Mouse (Mus musculus): ENCODE measurements around the gene Cox19.
"Not testable (repeated sequence)": the region's sequence is repeated elsewhere in the genome, so short reads cannot be mapped to it uniquely, and the experiment has no call there.

The Cox19 gene

DNA sequence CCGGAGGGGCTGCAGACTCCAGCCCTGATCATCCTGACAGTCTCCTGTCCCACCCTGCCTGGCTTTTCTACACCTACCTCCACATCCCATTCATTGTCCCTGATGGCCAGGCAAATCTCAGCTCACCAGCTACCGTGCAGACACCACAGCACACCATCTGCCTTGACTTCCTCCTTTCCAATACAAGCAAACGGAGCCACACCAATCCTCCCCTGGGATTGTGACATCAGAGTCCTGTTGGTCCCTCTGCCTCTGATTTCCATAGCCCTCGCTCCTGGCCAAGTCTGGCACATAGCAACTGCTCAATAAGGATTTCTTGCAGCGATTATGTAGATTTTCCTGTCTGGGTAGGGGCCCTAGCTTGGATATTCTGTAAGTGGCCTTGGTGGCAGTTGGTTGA lies at the start of gene Cox19:
Gene Cox19, minus strand, starts transcription at position 285 of the 400 bp plus-strand sequence.
- no peak for DNase-seq (ENCODE audit: low spot score)

DNA sequence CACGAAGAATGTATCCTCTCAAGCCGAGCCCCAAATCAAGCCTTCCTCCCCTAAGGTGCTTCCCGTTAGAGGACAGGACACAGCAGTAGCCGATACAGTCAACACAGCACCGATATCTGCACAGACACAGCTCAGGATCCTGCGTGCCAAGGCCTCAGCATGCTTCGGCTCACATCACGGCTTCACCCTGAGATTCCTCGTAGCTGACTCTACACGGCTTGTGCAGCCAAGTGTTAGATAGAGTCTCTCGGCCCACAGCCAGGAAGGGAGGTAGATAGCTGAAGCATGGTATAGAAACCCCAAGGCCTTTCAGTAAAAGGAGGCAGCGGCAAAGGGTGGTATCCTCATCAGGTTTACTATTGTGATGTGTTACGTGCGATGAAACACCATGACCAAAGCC lies 48.8 kb upstream of the Cox19 start:
- DNase-seq (ENCODE audit: low spot score), result no peak

DNA sequence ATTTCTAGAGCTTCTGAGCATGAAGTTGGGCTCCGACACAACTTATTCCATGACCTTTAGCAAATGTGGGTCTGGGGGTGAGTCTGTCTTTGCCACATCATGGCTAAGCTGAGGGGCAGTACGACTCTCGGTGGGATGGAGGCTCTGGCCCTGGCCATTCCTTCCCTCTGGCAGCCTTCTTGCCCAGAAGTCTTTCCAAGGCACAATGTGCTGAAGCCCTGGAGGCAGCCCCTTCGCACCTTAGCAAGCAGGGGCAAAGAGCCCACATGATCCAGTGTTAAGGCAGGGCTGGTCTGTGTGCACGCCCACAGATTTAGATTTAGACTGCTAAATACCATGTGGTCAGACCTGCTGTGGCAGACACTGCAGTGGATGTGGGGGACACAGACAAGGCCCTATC lies 47.6 kb upstream of the Cox19 start:
- no peak for DNase-seq (ENCODE audit: low spot score)

DNA sequence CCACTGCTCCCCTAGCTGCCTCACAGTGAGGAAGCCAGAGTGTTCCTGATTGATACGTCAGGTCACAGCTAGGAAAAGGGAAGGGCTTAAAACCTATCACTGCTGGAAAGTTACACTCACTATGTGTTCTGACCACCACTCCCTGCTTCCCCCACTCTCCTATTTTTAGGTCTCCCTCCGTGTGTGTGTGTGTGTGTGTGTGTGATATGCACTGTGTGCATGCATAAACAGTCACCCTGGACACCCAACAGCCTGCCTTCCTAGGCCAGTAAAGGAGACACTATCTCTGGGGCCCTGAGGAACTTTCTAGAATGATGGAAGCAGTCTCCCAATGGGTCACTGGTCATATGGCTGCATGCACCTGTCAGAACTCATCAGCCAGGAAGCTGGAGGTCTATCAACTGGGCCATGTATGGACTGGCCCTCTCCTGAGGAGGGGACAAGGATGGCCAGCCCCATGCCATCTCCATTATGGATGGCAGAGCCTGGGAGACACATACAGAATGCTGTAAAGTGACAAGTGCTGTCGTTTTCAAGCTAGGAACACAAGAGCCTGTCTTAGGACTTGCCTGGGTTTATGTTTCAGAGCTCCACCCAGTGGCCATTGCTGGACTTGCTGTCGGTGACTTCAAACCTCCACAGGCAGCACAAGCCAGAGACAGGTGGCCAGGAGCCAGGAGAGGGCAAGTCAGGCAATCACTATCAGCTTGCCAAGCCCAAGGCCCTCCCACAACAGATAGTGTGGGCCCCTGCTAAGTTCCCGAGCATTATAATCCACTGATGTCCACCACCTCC lies 46.9 kb upstream of the Cox19 start:
- DNase-seq (ENCODE audit: low spot score), result peak; percentile 70

DNA sequence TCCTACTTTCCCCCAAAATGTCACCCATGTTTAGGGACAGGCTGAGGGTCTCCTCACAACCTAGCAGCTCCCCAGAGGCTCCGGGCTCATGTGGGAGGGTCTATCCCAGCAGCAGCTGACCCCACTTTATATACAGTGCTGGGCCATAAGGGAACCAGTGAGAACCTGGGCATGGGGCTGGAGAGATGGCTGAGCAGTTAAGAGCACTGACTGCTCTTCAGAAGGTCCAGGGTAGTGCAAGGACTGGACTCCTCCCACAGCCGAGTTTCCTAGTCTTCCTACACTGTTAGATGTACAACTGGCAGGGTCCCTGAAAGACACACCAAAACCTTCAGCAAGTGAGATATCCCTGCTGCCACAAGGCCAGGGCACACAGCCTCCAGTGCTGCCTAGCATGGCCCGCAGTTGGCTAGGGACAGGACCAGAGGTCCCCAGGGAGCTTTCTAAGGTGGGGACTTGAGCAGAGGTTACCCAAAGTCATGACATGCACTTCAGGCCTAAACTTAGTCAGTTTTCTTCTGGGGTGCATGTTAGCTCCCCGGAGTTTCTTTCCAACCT lies 46.2 kb upstream of the Cox19 start:
- DNase-seq (ENCODE audit: low spot score), result no peak

DNA sequence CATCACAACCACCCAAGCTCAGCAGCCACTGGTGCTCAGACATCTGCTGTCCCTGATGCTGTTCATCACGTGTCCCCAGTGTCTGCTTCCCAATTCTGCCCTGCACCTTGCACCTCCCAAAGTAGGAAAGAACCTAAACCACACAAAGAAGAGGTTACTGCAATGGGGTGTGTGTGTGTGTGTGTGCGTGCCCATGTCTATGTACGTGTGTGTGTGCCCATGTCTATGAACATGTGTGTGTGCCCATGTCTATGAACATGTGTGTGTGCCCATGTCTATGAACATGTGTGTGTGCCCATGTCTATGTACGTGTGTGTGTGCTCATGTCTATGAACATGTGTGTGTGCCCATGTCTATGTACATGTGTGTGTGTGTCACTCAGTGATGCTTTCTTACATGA lies 44.3 kb upstream of the Cox19 start:
- DNase-seq (ENCODE audit: low spot score), result no peak

DNA sequence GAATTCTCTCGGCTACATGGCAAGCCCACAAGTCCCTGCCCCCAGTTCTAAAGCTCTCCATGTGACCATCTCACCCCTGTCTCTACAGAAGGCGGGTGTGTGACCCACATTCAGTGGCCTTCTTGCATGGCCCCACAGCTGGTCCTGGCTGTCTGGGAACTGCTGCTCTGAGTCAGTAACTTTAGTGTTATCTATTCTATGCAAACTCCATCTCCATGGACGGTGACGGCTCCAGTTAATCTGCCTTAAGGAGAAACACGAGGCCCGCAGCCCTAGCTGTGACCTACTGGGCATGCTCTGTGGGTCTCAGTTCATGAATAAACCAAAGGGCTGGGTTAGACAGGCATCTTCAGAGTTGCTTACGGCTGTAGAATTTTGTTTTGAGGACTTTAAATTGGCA lies 43.2 kb upstream of the Cox19 start:
- DNase-seq (ENCODE audit: low spot score), result no peak

DNA sequence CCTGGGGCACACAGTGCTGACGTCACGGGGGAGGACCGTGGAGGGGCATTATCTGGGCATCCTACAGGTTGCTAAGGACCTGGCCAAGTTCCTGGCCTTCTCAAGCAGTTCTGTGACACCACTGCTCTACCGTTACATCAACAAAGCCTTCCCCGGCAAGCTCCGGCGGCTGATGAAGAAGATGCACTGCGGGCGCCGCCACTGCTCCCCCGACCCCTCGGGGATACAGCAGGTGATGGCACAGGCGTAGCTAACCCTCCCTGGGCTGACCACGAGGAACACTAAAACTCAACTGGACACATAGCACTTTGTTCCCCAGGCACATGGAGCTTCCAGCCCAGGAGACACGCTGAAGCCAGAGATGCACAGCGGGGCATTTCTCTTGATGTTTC lies 42.0 kb upstream of the Cox19 start:
- DNase-seq (ENCODE audit: low spot score), result no peak

DNA sequence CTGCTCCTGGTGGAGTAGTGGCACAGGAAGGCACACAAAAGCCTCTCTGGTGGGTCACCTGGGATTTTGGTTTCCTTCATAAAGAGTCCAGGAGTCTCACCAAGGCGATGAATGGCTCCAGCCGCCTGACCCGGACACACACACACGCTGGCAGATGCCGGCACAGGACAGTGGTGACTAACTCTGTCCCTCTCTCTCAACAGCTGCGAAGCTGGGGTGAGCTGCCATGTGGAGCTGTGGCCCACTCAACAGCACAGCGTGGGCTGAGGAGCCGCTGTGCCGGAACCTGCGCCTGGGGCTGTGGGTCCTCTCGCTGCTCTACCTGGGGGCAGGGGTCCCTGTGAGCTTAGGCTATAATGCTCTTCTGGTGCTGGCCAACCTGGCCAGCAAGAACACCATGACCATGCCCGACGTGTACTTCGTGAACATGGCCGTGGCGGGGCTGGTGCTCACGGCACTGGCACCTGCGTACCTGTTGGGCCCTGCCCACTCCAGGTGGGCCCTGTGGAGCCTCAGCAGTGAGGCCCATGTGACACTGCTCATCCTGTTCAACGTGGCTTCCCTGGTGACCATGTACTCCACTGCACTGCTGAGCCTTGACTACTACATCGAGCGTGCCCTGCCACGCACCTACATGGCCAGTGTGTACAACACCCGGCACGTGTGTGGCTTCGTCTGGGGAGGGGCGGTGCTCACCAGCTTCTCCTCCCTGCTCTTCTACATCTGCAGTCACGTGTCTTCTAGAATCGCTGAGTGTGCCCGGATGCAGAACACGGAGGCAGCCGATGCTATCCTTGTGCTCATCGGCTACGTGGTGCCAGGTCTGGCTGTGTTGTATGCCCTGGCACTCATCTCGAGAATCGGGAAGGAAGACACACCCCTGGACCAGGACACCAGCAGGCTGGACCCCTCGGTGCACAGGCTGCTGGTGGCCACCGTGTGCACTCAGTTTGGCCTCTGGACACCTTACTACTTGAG lies 41.3 kb upstream of the Cox19 start:
- DNase-seq (ENCODE audit: low spot score), result no peak

DNA sequence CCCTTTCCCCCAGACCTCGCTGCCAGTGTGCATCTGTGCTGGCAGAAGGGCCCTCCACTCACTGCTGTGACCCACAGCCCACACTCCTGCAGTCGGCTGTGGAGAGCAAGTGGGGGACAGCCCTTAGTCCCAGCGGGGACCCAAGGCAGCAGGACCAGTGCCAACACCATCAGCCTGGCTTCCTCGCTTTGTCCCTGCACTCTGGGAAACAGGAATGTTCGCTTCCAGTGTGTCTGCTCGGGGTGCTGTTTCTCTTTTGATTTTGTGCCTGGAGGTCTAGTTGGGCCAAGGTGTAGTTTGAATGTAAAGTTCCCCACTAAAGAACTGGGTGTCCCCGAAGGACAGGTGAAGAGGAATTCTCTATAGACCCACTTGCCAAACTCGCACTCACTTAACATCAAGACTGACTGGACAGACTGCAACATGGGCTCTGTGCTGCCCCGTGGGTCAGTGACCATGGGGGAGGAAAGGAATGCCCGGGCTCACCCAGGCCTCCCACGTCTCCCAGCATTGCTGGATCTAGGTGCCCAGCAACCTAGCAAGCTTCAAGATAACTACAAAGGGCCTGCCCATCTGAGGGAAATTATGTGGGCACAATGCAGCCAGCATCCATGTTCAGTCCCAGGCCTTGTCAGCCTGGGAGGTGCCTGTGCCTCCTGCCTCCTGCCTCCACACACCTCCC lies 40.2 kb upstream of the Cox19 start:
- DNase-seq (ENCODE audit: low spot score), result no peak

DNA sequence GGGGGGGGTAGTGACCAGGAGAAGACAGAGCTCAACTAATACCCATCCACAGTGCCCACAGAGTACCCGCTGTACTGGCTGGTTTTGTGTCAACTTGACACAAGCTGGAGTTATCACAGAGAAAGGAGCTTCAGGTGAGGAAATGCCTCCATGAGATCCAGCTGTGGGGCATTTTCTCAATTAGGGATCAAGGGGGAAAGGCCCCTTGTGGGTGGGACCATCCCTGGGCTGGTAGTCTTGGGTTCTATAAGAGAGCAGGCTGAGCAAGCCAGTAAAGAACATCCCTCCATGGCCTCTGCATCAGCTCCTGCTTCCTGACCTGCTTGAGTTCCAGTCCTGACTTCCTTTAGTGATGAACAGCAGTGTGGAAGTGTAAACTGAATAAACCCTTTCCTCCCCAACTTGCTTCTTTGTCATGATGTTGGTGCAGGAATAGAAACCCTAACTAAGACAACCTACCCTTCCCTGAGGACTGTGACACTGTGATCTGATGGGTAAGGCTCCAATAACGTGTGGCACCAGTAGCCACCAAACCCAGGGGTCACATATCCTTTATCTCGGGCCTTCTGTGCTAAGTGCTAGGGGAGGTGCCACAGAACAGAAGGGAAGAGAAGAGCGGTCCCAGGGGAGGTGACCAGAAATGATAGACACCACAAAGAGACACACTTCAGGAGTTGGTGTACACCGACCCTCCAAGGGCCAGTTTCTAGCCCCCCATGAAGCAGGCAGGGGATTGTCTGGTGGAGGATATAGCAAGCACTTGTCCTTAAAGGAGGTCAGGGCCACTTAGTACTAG lies 39.3 kb upstream of the Cox19 start:
- not testable (repeated sequence) for DNase-seq (ENCODE audit: low spot score)

DNA sequence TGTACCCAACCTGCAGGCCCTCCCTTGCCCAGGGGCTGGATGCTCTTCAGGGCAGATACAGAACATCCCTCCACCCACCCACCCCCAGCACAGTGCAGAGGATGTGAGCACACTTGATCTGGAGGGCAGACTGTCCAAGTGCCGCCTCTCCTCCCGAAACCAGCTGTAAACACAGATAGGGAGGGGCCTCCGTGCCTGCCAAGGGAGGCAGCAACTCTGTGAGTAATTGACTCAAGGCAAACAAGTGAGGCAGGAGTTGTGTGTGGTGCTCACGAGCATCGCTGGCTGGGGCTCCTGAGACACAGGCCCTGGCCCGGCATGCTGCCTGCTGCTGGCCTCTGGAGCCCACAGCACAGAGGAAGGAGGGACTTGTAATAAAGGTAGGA lies 38.5 kb upstream of the Cox19 start:
- DNase-seq (ENCODE audit: low spot score), result no peak

DNA sequence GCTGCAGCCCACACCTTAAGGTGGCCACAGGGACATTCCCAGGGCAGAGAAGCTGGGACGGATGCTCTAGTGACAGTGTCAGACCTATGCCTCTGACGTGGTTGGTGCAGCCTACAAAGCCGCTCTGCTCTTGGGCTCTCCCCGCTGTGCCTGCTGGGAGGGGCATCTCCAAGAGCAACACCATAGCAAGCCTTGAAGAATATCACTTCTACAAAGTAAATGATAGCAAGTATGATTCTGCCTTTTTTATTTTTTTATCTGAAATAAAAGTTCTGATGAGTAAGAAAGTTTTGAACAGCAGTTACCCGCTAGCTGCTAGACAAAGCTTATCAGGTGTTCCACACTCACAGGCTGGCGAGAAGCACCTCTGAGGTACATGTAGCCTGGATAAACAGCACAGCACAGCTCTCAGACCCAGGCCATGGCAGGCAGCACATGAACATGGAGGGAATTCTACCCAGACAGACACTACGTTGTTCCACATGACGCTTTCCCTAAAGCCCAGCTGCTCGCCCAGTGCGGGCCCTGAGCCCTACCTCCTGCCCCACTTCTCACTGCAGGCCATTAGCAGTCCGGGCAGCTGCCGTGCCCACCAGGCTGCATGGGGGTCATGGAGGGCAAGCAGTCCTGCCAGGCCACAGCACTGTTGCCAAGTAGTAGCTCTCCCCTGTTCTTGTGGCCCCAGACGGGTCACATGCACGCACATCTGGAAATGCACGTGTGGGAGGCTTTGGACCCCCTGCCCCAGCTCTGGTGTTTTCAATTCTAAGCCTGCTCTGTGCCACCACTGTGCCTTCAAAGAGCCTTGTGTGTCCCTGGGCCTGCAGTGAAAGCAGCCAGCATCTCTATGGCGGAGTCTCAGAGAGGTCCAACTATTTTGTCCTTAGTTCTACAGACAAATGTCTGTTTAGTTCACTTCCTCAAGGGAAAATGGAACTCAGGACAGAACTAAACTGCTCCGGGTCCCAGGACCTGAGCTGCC lies 37.8 kb upstream of the Cox19 start:
- no peak for DNase-seq (ENCODE audit: low spot score)

DNA sequence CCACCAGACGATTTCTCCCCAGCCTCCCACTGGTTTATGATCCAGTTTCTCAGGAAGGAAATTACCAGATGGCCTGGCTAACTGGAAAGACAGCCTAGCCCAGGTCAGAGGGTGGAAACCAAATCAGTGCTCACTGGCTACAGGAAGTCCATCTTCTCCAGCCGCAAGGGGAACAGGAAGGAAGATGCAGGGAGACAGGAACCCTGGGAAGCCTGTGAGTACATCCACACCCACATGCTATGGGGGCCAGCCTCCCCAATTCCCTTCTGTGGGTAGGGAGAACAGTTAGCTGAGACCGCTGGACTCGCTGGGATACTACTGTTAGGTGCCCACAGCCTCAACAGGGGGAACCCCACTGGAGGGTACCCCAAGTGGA lies 37.0 kb upstream of the Cox19 start:
- DNase-seq (ENCODE audit: low spot score), result no peak

DNA sequence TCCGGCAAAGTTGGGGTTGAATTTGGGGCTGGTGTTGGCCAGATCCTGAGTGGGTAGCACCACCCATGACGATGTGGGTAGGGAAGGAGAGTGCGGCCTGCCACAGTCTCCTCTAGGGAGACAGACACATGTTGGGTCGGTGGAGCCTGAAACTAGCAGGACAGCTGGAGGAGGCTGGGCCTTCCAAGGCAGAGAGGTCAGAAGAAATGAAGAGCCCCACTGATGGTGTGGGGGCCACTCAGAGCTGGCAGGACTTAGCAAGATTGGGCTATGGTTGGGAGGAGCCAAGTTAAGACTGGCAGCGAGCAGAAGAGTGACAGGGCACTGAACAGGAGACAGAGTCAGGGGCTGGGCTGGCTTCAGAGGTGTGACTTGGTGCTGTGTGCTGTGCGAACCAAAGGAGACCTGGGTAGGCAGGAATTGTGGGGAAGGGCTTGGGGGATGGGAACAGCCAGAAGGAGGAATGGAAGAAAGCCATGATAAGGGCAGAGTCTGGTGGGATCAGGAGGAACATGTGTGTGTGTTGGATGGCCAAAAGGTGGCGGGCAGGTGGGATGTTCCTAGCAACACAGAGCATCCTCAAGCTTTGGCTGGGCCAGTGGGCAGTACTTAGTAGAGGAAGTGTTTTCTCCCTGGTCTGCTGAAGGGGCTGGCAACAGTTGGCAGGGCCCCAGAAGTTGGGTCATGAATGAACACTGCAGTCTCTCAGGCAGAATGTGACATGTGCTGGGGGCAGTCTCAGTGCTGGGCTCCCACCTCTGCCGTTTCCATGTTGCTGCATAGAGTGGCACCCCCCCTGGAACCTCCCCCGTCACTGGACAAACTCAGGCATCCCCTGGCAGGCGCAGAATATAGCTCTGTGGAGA lies 36.3 kb upstream of the Cox19 start:
- no peak for DNase-seq (ENCODE audit: low spot score)

DNA sequence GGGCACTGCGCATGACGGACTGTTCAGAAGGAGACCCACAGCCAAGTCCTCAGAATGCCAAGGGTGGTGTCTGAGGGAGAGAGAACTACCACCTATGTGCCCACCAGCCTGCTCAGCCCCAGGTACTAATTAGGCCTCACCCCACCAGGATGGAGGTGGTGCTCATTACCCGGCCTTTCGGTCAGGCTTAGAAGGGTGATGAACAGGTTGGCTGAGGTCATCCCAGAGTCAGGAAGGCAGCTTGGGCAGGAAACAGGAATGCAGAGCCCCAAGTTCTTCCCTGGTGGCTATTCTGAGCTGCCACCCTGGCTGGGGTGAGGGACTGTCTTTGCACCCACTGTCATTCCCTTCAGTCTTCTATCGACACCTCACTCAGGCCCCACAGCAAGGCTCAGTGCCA lies 34.8 kb upstream of the Cox19 start:
- DNase-seq (ENCODE audit: low spot score), result no peak

DNA sequence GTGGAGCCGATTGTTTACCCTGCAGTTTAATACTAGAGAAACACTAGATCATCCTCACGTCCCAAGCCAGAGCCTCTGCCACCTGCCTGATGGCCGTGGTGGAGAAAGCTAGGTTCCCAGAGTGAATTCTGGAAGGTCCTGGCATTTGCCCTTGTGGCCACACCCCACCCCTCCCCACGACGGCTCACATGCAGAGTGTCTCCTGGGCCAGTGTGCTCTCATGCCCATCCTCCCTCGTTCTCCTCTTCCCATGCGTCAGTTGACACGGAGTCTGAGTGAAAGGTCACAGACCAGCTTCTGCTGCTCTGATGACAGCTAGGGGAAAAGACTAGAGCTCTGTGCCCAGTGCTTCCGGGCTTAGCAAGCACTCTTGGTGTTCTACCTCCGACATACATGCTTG lies 33.3 kb upstream of the Cox19 start:
- DNase-seq (ENCODE audit: low spot score), result no peak

DNA sequence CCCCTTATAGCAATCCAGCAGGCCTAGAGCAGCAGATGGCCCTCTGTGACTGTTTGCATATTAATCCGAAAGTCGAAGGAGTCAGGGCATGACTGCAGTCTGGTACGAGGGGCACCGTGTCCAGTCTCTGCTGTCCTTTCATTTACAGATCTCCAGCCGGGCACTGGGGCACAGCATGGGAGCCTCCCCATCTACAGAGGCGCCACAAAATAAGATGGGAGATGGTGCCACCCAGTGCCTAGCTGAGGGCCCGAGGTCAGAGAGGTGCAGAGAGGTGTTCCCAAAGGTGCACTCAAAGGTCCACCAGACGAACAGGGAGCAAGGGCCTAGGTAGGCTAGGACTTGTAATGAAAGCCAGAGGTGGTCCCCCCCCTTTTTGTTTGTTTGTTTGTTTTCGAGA lies 32.0 kb upstream of the Cox19 start:
- no peak for DNase-seq (ENCODE audit: low spot score)

DNA sequence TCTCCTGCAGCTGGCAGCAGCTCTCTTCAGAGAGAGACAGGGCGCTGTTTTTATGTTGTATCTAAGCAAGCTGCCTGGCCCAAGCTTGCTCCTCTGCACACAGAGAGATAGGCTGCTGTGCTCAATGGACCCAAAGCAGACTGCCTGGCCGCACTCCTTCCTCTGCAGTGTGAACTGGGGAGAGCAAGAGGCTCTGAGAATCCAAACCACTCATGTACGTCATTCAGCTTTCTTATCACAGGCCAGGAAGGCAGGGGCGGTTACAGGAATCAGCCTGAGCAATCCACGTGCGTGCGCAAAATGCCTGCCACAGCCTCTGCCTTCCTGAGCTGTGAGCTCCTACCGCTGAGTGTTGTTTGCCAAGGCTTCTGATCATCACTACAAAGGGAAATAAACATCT lies 31.5 kb upstream of the Cox19 start:
- DNase-seq (ENCODE audit: low spot score), result no peak
